Mouse (Mus musculus) embryo, embryonic 11.5 days (tissue): ENCODE data around the gene Vasp.
A peak's percentile ranks its signal among the peaks of the same experiment; 100 is the strongest.

Experiments
- DNase-seq: peaks from one replicate; pipeline ENCODE4 v3.0.0-alpha.2; 2012; ENCODE audit warnings: low read depth, low spot score

The Vasp gene

GRCm38 (mm10) chr7:19236411-19236810 lies 35.2 kb downstream of the Vasp start:
- no peak for DNase-seq

GRCm38 (mm10) chr7:19235092-19235671 lies 36.4 kb downstream of the Vasp start:
- DNase-seq: no peak

- no peak for DNase-seq
Observed at GRCm38 (mm10) chr7:19234652-19235051, 37.0 kb downstream of the Vasp start.

GRCm38 (mm10) chr7:19231849-19232248 lies 39.8 kb downstream of the Vasp start:
- DNase-seq: no peak

GRCm38 (mm10) chr7:19230899-19231298 lies 40.7 kb downstream of the Vasp start:
- no peak for DNase-seq

- no peak for DNase-seq
Observed at GRCm38 (mm10) chr7:19230041-19230580, 41.5 kb downstream of the Vasp start.

GRCm38 (mm10) chr7:19229404-19229803 lies 42.2 kb downstream of the Vasp start:
- DNase-seq: no peak

- DNase-seq: no peak
Observed at GRCm38 (mm10) chr7:19228793-19229148, 42.8 kb downstream of the Vasp start.

GRCm38 (mm10) chr7:19227883-19228792 lies 43.5 kb downstream of the Vasp start, which contains the start of gene Opa3:
Opa3 (plus strand) TSS chr7:19228334.
- peak; percentile 100 for DNase-seq

- no peak for DNase-seq
Observed at GRCm38 (mm10) chr7:19226817-19227797, 44.5 kb downstream of the Vasp start.

- DNase-seq: no peak
Observed at GRCm38 (mm10) chr7:19224933-19225332, 46.7 kb downstream of the Vasp start.

- no peak for DNase-seq
Observed at GRCm38 (mm10) chr7:19222875-19223274, 48.7 kb downstream of the Vasp start.

GRCm38 (mm10) chr7:19222189-19222588 lies 49.4 kb downstream of the Vasp start:
- no peak for DNase-seq

GRCm38 (mm10) chr7:19220061-19220460 lies 51.6 kb downstream of the Vasp start:
- DNase-seq: no peak

- DNase-seq: no peak
Observed at GRCm38 (mm10) chr7:19217944-19218343, 53.7 kb downstream of the Vasp start.

- DNase-seq: no peak
Observed at GRCm38 (mm10) chr7:19217492-19217891, 54.1 kb downstream of the Vasp start.

GRCm38 (mm10) chr7:19214940-19215339 lies 56.7 kb downstream of the Vasp start:
- no peak for DNase-seq

GRCm38 (mm10) chr7:19214369-19214768 lies 57.2 kb downstream of the Vasp start:
- no peak for DNase-seq

GRCm38 (mm10) chr7:19213385-19213784 lies 58.2 kb downstream of the Vasp start:
- no peak for DNase-seq

GRCm38 (mm10) chr7:19211996-19212755 lies 59.4 kb downstream of the Vasp start, which contains the start of gene Gpr4:
Gpr4 (plus strand) TSS chr7:19212538.
- no peak for DNase-seq
